Mouse (Mus musculus) lung, postnatal 36 days (tissue): Measurements from ENCODE around the gene Rapgef3.

Source experiments
- DNase-seq: peaks from one replicate; pipeline ENCODE4 v3.0.0; 2022; ENCODE audit warnings: mixed read lengths

The Rapgef3 gene

DNA sequence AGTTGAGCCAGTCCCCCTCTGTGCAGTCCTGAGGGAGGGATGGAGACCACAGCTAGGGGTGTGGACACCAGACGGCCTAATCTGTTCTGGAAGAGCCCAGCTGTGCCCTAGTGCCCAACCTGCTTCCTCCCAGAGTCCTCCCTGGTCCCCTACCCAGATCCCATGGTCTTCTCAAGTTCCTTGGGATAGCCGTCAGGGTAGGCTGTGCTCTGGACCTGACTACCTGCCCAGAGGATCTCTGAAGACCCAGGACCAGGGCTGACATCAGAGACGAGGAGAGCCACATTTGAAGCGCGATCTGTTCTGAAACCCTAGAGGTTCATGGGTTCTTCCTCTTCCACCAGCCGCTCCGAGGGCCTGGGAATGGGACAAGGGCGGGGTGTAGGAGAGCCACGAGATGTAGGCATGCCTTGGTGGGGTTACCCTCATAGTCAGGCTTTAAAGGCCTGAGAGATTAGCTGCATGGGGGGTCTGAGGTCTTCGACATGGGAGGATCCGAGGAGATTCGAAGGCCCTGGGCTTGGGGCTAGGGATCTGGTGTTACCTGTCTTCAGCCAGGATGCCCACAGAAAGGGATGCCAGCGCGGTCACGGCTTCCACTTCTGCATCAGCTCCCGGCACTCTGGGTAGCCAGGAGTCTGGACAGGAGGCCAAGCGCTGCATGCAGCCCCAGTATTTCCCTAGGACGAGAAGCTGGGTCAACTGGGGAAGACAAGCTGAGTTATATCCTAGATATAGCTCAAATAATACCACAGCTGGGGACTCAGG lies 25.8 kb upstream of the Rapgef3 start:
- no peak for DNase-seq

DNA sequence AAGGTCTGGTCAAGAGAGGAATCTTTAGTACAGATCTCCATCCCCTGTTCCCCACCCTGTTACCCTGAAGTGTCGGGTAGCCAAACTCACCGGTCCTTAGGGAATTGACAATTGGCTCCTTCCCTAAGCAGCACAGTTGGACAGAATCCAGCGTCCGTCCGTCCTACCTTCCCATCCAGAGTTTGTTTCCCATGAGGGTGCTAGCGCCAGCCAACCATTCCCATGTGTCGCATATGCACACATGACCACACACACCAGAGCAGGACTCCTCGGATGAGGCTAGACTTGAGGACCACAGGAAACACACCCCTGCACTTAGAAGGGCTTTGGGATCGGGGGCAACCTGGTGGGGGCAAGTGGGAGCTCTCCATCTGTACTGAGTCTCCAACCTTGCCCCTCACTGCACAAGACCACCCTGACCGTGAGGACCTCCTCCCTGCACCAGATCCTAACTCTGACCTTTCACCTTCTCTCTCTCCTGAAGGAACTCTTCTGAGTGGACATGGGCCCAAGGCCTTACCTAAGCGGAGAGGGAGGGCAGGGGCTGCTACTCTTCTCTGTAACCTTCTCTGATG lies 23.4 kb upstream of the Rapgef3 start:
- no peak for DNase-seq

DNA sequence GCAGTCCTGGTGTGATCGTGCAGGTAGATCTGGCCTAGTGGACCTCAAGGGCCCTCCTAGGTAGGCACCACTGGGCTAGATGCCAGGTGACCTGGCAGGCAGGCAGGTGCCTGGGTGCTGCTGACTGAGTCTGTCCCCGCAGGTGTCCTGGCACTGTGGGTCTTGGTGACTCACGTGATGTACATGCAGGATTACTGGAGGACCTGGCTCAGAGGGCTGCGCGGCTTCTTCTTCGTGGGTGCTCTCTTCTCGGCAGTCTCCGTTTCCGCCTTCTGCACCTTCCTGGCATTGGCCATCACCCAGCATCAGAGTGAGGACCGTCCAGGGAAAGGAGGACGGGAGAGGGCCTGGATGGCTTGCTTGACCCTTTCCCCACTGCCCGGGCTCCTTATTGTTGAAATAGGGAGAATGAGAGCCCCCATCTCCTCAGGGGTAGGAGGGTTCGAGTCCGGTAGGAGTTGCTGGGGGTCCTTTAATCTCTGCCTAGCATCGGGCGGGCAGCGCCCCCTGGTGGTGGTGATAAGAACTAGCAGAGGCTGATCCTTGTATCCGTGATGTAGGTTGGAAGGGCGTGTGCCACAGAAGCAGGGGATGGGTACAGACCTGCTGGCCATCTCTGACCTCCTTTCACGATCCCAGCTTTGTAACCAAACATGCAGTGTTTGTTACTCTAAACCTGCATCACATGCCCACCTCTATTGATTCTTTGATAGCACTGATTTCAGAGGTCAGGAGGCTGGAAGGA lies 22.2 kb upstream of the Rapgef3 start:
- DNase-seq: peak; percentile 79

DNA sequence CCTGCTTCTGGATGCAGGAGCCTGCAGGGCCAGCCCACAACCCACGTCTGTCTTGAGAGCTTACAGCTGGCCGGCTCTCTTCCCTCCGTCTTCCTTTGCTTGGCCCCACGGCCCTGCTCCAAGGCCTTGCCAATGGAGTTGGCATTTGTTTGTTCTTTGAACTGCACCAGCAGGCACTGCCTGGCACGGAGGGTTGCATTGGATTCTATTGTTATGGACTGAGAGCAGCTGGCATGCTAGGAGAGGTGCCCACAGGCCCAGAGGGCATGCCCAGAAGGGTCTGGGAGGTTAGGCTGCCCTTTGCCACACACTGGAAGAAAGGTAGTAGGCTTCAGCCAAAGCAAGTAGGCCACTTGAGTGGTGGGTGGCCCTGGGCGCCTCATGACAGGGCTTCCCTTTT lies 21.0 kb upstream of the Rapgef3 start:
- peak; percentile 53 for DNase-seq

DNA sequence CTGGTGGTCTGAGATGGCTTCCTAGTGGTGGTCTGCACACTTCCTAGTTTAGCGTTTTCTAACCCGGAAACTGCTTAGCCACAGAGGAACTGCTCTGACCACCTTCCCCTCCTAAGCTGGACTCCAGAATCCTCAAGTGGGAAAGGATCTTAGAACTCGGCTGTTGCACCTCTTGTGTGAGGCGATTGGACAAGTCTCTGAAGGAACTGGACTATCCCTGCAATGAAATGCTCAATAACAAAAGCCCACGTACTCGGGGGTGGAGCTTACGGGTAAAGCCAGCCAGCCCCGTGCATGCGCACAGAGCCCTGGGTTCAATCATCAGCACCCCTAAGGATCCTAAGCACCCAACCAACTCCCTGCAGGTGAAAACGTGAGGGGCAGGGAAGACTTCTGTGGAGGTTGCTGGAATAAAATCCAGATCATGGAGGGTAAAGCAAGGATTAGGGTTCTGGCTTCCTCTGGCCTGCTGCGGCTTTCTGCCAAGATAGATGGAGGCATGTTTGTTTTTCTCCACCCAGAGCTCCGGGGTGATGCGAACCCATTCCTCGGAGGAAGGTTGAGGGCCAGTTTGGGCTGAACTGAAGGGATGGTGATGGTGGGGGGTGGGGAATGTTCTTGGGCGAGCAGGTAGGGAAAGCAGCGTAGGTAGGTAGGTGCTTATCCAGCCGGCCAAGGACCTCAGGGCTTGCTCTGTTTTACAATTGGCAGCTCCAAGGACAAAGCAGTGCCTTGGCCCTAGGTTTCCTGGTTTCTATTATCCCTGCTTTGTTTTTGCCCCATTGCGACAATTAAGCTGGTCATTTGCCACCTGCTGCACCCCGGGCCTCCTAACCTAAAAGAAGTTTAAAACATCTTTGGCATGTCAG lies 20.3 kb upstream of the Rapgef3 start:
- DNase-seq: no peak

DNA sequence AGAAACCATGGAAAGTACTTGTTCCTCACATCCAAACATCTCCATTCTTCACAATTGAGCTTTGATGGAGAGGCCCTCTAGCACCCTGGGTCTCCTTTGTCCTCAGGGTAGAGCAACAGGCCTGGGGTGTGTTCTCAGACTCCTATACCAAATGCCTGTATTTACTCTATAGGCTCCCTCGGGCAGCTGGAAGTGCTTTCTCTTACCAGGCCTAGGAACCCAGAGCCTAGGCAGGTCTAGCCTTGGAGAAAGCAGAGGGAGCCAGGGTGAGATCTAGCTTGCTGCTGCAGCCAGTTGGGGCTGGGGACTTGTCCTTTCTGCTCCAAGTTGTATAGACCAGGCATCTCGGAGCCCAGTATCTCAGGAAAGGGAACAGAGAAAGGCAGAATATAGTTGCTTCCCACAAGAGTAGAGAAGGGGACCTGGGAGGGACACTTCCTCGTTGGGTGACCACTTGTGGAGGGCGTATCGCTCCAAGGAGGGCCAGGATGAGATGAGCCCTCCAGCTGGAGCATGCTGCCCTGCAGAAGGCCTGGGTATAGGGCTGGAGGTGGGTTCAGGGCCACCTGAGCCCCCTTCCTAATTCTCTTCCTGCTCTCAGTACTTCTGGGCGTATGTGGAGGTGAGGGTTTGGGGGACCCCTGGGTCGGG lies 19.5 kb upstream of the Rapgef3 start:
- DNase-seq: no peak

DNA sequence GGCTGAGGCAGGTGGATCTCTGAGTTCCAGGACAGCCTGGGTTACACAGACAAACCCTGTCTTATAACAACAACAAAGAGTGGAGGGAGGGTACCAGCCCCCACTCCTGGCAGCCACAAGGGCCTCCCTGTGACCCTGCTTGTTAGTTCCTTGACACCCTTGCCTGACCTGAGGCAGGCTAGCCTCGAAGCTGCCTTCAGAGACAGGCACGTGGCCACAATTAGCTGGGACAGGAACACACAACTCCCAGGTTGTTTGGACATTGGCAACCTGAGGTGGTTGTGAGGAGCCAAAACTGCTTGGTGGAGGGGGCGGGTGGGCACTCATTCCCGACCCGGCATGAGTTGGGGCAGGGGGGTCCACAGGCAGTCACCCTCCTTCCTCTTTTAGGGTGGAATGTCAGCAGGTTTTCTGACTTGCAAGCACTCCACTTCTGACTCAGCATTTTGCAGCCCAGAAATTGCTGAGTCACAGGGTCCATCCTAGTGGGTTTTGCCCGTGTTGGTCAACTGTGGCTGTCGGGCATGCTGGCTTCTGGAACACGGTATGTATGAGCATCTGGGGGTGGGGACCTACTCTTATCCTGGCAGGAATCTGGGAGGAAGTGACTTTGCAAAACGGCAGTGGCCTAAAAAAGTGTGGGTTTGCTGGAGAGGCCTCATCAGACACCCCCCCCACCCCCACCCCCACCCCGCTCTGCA lies 18.8 kb upstream of the Rapgef3 start:
- peak; percentile 66 for DNase-seq

DNA sequence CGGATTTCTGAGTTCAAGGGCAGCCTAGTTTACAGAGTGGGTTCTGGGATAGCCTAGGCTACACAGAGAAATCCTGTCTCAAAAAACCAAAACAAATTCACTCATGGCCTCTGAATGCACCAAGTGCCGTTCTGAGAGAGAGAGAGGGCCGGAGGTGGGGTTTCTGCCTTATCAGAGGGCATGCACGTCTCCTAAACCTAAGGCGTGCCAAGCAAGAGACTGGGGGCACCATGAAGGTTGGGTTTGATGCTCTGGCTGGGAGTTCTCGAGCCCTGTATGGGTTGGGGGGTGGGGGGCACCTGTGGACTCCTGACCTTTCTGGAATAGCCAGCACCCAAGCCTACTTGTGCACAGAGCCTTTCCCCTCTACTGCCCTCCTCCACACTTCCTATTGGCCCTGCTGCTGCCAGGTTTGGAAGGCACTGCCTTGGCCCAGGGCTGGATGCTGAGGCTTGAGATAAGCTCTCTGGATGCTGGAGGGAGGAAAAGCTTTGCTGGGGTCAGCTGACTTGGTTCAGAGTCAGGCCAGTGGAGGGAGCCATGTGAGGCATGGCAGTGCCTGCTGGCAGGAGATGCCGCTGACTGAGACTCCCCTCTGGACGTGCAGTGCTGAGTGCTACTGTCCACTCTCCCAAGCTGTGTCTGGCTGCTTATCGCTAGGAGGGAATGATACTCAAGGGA lies 18.1 kb upstream of the Rapgef3 start:
- peak; percentile 55 for DNase-seq

DNA sequence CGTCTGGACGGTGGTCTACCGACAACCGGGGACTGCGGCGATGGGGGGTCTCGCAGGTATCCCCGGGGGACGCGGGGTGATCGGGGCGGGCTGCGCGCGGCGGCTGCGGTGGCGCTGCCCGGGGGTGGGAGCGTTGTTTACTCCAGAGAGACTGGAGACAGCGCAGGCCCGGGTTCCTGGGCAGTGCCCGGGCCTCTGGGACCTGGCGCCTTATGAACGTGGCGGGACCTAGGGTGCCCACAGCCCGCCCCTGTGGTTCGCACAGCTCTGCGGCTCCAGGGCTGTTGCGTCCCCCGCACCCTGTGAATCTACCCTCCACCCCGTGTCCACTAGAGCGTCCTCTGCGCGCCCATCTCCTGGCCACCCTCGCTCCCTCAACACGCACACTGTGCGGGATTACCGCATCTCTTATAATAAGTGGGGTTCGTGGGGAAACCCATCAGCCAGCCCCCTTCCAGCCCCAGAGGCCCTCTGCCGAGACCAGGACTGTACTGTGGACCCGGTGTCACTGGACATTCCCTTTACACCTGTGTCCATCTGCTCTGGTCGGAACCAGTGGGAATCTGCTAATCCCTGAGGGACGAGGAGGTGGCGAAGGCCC lies 16.9 kb upstream of the Rapgef3 start:
- no peak for DNase-seq

DNA sequence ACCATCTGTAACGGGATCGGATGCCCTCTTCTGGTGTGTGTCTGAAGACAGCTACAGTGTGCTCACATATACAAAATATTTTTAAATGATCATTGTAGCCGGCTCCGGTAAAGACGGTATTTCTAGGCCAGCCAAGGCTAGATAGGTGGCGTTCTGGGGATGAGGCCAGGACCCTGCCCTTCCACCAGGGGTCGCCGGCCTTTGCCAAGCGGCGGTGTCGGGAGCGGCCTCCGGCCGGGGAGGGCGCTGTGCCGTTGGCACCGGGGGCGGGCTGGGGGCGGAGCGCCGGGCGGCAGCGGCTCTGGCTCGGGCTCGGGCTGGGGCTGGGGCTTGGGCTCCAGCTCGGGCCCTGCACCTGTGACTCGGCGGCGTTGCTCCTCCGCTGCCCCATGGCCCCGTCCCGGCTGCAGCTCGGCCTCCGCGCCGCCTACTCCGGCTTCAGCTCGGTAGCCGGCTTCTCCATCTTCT lies 16.4 kb upstream of the Rapgef3 start:
- DNase-seq: peak; percentile 92

DNA sequence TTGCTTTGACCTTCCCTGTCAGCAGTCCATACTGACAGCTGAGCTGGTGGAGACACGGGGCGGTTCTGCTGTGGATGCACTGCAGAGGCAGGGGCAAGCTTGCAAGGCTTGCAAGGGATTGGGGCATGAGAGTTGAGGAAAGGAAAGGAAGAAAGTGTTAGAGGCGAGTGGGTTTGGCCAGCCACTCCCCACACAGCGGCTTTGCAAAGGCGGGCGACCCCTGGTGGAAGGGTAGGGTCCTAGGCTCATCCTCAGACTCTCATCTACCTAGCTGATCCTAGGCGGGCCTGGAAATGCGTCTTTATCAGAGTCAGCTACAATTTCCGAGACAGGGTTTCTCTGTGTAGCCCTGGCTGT lies 15.0 kb upstream of the Rapgef3 start:
- DNase-seq: peak; percentile 87

DNA sequence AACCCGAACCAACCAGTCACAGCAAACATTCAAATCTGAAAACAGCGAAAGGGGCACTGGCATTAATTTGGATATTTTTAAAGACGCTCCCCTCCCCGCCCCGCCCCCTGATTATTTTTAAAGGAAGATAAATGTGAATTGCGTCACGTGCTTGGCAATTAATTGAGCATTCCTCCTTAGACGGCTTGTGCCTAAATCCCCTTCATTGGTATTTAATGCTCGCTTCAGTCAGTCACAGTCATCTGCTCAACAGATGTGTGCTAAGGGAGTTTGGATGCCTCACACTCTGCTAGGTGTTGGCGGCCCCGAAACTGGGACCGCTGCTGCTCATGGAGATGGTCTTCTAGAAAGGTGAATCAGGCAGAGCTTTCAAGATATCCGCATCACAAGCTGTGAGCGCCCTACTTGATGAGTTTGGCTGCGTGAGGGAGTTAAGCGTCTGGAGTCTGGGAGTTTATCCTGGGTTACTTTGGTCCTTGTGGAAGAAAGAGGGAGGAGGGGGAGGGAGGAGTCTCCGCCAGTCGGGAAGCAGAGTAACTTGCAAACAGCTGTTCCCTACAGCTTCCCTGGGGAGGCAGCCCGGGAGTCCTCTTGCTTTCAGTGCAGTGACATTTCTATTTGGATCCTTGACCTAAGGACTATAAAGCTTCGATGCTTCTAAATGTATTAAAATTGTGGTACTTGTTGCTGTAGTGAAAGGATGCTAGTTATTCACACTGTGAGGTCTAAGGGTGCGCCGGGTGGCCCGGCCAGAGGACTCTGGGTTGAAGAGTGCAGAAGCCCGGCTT lies 14.4 kb upstream of the Rapgef3 start:
- no peak for DNase-seq

DNA sequence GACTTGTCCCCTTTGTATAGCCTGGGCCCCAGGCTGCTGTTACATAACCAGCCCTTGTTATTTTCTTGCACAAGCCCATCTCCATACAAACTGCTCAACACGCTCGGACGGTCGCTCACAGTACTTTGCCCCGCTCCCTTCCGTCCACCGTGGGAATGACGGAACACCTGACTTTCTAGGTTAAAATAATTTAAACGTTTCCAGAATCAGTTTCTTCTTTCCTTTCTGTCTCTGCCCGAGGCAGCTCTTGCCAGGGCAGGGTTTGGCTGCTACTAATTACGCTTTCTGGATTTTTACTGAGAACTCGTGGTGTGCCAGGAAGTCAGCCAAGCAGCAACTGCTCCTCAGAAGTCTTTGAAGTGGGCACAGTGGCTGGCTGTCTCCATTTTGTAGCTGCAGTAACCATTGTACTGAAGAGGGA lies 12.8 kb upstream of the Rapgef3 start:
- DNase-seq: peak; percentile 65

DNA sequence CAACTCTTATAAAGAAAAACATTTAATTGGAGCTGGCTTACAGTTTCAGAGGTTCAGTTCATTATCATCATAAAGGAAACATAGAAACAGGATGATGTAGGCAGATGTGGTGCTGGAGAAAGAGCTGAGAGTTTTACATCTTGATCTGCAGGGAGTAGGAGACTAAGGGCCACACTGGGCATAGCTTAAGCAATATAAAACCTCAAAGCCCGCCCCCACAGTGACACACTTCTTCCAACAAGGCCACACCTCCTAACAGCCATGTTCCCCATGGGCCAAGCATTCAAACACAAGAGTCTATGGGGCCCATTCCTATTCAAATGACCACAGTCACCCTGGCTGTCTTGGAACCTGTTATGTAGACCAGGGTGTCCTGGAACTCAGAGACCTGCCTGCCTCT lies 11.8 kb upstream of the Rapgef3 start:
- no peak for DNase-seq

DNA sequence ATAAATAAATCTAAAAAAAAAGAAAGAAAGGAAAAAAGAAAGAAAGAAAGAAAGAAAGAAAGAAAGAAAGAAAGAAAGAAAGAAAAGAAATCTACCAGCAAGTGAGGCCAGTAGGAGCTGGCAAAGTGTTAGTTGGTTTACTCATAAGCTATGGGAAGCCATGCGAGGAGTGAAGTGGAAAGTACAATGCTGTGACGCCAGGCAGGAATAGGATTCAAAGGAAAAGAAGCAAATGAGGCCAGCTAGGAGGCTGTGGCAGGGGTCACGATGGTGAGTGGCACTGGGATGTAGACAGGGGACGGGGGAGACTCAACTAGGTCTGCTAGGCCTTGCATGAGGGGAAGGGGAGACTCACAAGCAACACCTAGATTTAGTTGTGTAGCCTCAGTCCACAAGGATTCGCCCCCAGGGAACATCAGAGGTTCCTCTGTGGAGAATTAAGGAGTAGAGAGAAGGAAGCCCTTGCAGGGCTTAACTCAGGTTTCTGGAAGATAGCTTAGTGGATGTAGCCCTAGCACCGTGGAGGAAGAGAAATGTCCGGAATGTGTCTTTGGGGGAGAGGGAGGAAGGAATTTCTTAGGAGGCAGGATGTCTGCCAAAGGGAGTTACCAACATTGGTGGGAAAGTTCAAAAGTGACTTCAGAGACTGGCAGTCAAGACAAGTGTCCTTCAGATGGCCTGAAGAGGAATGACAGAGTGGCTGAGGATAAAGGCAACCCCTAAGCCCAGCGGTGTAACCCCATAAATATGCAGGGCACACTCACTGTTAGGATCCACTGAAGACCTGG lies 10.7 kb upstream of the Rapgef3 start, which contains the start of gene Slc48a1:
Gene Slc48a1, plus strand, starts transcription at position 210 of the 788 bp plus-strand sequence.
- DNase-seq: peak; percentile 72

DNA sequence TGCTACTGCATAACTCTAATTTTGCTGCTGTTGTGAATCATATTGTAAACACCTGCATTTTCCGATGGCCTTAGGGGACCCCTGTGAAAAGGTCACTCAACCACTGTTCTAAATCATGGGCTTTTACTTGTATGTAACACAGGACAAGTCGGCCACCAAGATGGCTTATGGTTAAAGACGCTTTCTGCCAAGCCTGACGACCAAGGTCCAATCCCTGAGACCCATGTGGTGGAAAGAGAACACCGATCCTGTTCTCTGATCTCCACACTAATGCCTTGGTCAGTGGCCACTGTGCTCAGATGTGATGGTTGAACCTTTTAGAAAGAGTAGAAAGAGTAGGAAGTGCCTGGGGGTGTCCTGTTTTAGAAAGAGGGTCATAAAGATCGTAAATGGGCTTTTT lies 9.1 kb upstream of the Rapgef3 start:
- no peak for DNase-seq

DNA sequence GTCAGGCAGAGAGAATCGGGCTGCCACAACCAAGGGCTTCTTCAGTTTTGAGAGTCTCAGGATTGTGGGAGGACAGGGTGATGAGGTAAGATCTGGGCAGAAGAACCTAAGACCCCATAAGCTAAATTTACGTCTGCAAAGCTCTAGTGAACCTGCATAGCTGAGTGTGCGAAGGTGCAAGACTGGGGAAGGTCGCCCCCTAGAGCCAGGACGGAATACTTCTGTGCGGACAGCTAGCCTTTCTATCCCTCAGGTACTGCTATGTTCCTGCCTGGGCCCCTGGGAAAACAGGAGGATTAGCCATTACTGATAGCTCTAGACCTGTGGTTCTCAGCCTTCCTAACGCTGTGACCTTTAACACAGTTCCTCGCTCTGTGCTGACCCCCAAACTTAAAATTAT lies 8.7 kb upstream of the Rapgef3 start:
- peak; percentile 89 for DNase-seq

DNA sequence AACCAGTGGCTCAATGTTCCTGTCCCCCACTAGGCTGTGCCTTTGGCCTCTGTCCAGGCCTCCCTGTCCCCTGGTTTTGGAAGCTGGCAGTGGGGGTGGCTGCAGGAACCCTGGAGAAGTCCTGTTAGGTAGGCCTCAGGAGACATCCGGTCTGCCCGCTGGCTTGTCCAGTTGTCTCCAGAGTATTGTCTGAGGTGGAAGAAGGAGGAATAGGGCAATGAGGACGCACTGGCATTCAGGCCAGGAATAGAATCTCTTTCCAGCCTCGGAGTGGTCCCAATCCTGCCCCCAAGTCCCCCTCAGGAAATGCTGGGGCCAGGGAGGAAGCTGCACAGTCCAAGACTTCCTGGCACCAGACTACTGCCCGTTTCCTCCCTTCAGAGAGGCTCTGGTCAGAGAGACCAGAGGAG lies 6.2 kb upstream of the Rapgef3 start:
- peak; percentile 68 for DNase-seq

DNA sequence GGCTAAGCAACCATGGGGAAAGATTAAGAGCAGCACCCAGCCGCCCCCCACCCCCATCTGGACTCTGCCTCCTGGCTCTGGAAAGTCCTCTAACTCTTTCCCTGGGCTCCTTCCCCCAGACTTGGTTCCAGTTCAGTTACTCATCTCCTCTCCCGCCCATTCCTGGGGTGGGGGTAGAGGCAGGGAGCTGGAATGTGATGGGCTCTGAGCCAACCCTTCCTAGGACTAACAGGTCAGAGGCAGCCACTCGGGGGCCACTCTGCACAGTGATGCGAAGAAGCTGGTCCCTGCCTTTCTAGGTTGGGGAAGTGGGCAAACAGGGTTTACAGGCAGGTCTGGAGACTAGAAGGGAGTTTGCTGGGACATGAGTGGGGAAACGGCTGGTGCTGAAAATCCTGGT lies 5.3 kb upstream of the Rapgef3 start:
- peak; percentile 94 for DNase-seq
